Mouse (Mus musculus) layer of hippocampus, postnatal 36 days (tissue): ENCODE results near the gene Gnb4. TPM values are rescaled to one million over a fixed set of nuclear protein-coding genes. Genes with fewer than 3 reads are reported as not detected.

Experiments
- DNase-seq, 2 experiments: peaks; one replicate each; pipeline ENCODE4 v3.0.0; 2022
- total RNA-seq, 2 experiments: library from RNA; stranded (reverse); gene quantifications; 2 replicates each; pipeline ENCODE4 v1.2.3; 2021

Gnb4 gene
- 10 to 100 TPM; 19.2 to 20.4 TPM for total RNA-seq

DNA sequence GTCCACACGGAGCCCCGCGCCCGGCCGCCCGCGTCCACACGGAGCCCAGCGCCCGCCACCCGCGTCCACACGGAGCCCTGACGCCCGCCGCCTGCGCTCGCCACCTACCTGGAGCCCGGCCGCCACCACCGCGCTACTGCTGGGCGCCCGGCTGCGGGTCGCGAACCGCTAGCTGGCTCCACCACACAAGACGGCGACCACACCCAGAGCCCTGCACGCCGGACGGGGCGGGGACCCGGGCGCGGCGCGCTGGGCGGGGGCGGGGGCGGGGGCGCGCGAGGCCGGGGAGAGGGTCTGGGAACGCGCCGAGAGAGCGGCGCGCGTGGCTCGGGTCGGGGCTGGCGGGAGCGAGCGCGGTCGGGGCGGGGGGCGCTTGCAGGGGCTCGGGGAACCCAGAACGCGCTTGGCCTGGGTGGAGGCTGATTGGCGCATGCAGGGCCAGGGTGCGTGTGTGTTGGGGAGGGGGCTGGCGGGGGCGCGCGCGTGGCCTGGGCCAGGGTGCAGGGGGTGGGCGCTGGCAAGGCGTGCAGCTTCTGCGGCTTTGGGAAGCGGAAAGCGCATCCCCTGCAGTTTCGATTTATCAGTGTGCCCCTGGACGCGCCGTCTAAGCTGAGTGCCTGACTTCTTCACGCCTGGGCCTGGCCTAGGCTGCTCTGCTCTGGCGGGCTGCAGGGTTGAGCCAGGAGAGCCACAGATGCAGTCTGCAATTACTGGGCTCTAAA is at the start of gene Gnb4:
Gene Gnb4, minus strand, starts transcription at position 255 of the 722 bp plus-strand sequence.
- peak; percentile 10 to 28 for DNase-seq

DNA sequence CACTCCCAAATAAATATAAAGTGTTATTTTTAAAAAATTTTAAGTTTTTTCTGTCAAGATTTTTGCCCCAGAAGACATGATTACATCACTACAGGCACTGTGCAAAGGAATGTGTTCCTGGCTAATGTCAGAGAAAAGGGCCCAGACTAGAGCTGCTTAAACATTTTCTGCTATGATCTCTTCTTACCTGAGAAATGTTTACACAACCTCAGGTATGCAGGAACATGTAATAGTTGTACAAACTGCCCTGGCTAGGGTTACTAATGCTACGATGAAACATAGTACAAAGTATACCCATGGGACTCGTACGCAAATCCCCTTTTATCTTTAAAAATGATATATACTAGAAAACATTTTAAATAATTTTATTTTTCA is 45.2 kb upstream of the Gnb4 start:
- no peak for DNase-seq

DNA sequence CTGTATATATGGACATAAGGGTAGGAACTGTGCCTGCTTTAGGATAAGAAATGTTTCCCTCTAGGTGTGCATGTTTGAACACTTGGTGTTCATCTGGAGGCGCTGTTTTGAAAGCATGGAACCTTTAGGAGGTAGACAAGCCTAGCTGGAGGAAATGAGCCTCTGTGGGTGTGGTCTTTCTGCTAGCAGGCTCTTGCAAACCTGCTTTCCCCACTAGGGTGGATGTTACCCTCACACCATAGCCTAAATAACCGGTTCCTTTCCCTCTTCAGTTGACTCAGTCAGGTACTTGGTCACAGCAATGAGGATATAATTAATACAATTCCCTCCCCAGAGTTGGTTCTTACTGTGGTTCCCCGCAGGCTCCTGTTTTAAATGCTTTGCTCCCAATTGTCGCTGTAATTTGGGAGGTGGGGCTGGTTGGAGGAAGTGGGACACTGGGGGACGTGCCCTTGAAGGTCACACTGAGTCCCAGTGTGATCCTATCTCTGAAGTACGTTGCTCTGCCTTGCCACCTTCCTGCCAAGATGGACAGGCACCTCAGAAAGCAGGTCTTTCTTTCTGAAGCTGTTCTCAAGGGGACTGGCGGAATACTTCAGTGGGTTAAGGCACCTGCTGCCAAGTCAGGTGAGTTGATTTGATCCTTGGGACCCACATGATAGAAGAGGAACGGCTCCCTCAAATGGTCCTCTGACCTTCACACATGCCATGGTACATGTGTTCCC is 44.6 kb upstream of the Gnb4 start:
- no peak for DNase-seq

DNA sequence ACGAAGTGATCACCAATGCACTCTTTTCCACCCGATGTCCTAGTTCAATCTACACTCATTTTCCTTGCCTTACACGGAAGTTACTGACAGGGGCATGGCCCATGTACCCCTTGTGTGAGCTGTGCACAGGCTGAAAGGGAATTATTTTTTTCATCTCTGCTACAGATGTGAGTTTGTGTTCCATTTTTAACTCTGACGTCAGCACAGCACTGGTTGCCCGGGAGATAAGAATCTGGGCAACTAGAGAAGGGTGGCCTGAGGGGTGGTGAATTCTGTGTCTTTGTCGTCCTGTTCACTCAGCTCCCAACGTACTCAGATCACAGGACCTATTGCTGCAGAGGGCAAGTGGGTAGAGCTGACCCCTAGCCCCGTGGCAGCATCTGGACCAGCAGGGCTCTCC is 43.9 kb upstream of the Gnb4 start:
- DNase-seq, result no peak

DNA sequence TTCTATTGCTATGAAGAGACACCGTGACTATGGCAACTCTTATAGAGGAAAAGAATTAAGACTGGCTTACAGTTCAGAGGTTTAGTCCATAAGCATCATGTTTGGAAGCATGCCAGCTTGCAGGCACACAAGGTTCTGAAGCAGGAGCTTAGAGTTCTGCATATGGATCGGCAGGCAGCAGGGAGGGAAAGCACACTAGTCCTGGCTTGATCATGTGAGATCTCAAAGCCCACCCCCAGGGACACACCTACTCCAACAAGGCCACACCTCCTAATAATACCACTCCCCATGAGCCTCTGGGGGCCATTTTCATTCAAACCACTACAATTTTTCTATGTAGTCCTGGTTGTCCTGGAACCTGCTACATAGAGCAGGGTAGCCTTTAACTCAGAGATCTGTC is 43.1 kb upstream of the Gnb4 start:
- DNase-seq, result no peak

DNA sequence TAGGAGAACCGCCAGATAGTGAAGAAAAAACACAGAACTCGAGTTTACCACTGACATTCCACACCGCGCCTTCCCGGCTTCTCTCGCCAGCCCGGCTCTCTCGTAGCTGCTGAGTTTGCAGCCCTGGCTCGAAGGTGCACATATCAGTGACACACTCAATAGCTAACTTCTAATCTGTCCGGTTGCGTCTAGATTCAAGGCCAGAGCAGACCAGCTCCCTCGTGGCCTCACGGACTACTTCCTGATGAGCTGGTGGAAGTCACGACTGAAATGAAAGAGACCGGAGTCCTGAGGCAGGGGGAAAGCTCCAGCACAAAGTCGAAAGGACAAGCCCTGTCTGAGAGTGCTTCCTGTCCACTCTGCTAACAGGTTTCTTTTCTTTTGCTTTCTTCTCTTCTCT is 42.4 kb upstream of the Gnb4 start:
- DNase-seq, result no peak

DNA sequence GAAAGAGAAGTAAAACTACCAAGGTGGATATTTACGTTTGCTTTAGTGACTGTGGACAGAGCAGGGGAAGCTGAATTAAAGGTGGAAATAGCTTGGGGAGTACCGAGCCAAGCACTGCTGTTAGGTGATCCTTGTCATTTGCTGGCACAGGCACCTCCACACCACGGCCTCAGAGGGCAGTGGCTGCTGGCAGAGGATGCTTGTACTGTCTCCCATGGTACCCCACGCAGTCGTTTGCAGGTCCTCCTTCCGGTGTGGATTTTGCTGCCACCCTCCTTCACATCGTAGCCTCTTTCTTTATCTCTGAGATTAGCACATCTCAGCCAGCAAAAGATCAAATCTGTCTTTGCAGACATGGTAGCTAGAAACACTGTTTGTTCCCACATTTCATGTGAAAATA is 42.0 kb upstream of the Gnb4 start:
- no peak for DNase-seq

DNA sequence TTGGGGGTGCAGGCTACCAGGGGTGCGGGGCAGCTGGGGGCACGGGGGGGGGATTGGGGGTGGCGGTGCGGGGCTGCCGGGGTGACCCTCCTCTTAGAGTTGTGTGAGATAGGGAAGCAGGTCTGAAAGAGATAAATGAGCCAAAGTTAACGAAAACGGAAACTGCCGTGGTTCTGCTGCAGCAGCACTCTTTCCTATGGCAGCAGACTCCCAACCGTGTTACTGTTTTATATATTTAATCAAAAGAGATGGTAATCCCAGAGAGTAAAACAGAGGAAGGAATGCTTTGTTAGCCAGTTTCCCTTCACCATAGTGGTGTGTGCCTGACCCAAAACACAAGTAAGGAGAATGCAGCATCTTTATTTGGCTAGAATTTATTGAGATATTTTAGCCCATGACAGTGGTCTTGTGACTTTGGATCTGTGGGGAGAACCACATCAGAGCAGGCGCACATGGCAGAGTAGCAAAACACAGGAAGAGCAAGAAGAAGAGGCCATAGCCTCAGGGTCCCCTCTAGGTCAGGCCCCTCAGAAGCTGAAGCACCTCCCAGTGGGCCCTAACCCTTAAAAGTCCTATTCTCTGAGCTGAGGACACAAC is 40.1 kb upstream of the Gnb4 start:
- DNase-seq, result no peak

DNA sequence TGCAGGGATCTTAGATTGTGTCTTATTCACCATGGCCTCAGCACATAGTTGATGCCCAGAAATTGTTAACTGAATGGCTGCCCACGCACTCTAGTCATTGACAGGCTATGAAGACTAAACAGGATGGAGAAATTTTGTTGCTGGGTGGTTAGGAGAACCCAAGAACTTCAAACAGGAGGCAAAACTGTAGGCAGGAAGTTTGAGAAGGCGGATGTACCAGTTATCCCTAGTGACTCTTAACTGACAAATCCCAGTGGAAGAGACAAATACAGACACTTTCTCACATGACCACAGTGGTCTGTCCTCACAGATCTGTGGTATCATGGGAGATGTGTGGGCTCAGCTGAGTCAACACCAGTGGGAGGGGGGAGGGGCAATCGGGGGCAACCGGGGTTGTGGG is 39.6 kb upstream of the Gnb4 start:
- DNase-seq, result no peak

DNA sequence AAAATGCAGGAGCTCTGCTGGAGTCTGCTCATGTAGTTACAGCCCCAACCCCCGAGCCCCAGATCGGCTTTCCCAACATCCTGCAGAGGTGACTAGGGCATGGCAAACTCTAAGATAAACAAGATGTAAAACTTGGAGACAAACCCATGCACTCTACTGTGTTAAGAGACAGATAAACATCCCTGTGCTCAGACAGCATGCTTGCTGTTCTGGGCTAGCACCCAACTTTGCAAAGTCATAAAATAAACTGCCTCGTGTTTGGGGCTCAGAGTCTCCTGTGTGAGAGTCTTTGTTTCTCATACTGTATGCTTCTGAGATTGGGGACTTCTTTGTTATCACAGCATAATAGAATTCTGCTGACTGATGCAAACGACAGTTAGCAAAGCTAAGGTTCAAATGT is 36.4 kb upstream of the Gnb4 start:
- DNase-seq, result no peak

DNA sequence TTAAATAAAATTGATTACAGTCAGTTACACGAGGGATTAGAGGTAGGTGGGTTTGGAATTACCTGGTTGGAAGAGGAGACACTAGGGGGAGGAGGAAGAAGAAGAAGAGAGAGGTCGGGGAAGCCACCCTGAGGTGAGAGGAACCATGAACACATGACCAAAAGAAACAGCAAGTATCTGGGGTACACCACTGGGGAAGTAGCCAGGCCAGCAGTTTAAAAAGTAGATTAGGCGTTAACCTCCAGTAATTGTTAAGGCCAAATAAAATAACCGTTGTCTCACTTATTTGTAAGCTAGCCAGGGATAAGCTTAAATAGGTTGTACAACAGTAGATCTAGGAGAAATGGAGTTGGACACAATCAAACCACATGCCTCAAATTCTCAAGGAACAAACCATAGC is 32.9 kb upstream of the Gnb4 start:
- no peak for DNase-seq

DNA sequence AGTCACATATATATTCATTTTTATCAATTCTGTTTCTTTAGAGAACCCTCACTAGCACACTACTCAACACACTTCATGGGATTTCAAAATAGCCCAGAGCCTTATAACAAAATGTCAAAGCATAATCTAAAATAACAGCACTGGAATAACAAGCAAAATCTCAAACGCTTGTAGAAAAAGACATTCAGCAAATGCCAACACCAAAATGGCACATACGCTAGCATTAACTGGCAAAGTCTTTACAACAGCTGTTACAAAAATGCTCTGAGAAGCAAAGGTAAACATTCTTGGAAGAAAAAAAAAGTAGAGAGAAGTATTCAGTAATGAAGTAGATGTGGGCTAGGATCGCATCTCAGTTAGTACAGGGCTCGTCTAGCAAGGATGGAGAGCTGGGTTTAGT is 30.5 kb upstream of the Gnb4 start:
- DNase-seq, result no peak

DNA sequence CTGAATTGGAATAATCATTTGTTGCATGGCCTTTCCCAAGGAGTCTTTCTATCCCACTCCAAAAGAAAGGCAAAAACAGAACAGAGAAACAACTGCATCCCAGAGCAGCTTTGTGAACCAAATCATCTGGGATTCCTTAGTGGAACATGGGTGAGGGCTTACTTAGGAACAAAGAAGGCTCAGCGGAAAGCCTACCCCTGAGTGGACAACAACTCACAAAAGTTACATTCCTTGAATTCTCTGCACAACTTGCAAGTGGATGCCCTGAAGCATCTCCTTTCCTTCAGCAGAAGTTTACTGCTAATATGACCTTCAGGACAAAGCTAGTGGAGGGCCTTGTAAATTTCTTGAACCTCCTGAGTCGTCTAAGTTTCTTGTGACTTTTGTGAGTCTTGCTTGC is 28.4 kb upstream of the Gnb4 start:
- DNase-seq, result no peak

DNA sequence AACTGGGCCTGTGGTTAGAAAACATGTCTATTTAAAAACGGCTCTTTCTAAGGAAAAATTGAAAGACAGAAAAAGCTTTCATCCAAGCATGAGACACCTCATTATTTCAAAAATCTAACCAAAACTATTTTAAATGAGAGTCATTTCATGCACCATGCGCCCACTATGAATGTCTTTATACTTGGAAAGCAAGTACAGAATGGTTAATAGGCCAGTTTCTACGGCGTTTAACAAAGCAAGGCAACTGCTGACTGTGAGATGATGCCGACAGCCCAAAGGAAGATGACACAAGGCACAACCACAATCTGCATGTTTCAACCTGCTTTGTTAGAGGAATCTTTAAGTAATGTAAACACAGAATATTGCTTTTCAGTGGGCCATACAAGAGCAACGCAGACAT is 25.7 kb upstream of the Gnb4 start:
- DNase-seq, result no peak

DNA sequence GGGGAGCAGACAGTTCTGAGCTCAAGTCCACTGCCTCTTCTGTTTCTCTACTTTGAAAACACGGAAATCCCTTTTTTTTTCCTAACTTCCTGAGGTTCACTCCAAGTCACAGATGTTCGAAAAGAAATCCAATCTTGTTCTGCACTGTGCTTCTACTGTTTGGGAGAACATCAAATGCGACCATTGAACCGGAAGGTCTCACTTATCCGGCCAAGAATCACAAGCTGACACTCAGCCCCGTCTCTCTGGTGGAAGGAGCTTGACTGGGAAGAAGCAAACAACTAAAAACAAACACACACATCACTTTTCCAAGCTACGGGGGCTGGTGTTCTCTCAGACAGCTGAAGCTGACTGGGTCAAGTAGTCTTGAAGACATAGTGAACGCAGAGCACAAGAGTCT is 21.9 kb upstream of the Gnb4 start:
- DNase-seq, result no peak

DNA sequence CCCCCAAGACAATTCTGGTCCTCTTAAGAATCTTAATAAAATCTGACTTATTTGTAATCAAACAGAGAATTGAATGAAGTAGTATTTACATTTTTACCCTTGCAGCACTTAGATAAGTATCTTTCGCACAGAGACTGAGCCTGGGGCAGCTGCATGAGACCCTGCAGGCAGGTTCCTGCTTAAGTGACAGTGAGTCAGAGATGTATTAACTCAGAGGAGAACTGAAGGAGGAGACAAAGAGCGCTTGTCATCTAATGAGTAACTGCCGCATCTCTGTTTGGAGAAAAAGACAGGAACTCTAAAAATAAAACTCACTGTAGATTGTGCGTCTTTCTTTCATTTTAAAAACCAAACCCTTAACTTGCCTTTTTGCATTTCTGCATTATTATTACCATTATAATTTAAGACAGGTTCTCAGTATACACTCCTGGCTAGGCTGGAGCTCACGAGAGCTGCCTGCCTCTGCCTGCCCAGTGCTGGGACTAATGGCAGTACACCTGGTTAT is 16.4 kb upstream of the Gnb4 start:
- DNase-seq, result no peak

DNA sequence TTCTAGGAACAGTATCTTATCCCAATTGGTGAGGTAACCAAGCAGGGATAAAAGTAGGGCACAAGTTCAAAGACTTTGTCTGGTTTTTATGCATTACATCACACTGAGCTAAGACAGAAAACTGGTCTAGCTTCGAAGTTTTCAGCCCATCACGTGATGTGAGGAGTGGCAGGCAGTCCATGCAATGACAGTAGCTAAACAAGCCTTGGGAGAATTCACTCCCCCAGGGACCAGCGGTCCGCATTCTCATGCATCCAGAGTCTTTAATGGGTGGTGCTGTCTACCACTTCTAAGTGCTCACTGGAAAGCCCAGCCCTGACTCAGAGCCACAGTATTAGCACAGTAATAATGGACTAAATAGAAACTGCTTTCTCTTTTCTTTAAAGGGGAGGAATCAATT is 13.8 kb upstream of the Gnb4 start:
- DNase-seq, result no peak

DNA sequence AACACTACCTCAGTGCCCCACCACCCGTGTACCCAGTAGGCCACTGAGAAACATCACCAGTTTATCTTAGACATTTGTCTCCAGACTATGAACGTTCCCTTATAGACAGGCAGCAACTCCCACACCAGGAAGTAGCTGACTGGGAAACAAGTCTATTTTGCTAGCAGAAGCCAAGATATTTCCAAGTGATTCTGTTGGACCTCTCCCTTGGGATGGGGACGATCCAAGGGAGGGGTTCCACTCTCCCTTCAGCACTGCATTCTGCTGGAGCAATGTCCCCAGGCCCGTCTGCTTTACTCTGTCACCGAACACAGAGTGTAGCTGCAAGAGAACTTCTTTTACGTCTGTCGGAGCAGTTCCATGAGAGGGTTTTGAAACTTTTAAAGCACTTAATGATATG is 11.8 kb upstream of the Gnb4 start:
- DNase-seq, result no peak

DNA sequence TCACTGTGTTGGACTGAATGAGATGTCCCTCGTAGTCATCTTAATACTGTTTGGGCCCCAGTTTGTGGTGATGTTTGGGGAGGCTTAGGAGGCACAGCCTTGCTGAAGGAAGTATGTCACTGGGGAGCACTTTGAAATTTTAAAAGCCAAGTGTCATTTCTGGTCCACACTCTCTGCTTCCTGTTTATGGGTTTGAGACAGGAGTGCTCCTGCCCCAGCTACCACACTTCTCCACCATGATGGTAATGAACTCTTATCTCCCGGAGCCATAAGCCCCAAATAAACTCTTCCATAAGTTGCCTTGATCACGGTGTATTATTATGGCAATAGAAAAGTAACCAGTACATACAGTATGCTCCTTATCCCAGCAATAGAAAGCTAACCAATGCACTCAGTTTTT is 5.7 kb upstream of the Gnb4 start:
- no peak for DNase-seq

DNA sequence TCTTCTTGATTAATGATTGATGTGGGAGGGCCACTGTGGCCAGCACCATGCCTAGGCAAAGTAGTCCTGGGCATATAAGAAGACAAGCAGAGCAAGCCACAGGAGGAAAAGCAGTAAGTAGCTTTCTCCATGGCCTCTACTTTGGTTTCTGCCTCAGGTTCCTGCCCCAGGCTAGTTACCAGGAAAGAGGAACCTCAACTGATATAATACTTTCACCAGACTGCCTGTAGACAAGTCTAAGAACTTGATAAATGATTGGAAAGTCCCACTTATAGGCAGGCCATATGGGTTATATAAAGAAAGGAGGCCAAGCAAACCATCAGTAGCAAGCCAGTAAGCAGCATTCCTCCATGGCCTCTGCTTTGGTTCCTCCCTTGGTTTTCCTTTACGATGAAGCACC is 5.3 kb upstream of the Gnb4 start:
- no peak for DNase-seq

DNA sequence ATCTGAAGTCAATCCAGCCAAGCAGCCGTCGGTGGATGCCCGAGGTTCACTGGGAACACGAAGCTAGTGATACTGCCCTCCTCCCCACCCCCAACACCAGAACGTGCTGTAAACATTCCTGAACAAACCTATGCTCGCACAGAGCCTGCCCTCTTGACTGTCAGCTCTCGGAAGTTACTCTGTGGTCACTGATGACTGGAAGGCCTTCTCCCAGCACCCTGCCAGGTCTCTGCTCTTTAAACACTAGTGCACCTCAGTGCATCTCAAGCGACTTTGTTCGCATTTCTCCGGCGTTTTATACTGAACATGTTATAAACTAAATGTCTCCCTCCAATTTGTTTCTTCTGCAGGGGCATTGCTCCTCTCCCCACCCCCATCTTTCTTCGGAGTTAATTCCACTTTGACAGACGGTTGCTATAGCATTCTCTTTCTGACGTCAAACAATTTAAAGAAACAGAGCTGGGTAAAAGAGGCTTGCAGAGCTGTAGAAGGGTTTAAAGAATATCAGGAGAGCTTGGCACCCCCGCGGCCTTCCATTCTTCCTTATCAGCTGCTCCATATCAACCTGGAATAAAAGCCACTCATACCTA is 763 bp upstream of the Gnb4 start:
- DNase-seq, result no peak

DNA sequence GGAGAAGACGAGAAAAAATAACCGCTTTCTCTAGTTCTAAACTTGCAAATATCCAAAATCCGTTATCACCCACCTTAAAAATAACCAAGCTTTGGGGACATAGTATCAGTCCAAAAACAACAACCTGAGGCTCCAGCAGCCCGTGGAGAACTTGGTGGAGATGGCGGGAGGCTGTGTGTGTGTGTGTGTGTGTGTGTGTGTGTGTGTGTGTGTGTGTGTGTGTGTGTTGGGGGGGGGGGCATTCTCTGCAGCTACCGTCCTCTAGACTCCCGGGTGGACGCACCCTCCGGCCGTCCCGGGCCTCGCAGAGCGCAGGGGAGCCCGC is 417 bp downstream of the Gnb4 start:
- no peak for DNase-seq

DNA sequence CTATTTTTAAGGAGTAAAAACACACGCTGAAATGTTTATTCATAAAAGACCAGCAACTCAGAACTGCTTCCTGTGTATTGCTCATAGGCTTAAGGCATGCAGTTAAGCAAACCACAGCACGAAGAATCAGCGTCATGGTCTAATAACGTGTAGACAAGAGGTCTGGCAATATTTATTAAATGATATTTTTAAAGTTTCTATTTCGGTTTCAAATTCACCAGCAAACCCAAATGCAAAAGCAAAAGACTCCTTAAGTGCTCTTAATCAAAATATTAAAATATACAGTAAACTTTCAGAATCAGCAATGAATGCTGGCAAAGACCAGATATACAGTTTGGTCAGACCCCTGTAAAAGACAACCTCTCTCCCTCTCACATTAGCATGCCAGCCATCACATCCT is 1.0 kb downstream of the Gnb4 start:
- DNase-seq, result no peak

DNA sequence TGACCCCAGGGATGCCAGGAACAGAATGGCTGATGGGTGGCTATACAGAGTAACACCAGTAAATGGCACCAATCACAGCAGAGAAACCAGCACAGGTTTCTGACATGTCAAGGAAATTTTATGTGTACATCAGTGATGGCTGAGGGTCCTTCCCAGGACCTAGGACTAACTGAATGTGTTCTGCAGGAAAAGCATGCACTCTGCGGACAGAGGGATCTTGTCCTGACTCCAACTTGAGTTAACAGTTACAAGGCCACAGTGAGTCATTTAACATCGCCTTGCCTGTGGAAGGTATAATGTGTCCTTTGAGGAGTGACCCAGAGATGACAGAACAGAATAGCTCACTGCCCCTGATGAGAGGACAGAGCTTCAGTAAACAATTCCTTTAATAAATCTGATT is 1.6 kb downstream of the Gnb4 start:
- DNase-seq, result no peak
